Mouse (Mus musculus): Measurements from ENCODE around the gene Ccdc142. TPM values are rescaled to one million over a fixed set of nuclear protein-coding genes. Genes with fewer than 3 reads are reported as not detected.

Gene Ccdc142
- polyA plus RNA-seq, 1 experiment: 7.5 TPM

DNA sequence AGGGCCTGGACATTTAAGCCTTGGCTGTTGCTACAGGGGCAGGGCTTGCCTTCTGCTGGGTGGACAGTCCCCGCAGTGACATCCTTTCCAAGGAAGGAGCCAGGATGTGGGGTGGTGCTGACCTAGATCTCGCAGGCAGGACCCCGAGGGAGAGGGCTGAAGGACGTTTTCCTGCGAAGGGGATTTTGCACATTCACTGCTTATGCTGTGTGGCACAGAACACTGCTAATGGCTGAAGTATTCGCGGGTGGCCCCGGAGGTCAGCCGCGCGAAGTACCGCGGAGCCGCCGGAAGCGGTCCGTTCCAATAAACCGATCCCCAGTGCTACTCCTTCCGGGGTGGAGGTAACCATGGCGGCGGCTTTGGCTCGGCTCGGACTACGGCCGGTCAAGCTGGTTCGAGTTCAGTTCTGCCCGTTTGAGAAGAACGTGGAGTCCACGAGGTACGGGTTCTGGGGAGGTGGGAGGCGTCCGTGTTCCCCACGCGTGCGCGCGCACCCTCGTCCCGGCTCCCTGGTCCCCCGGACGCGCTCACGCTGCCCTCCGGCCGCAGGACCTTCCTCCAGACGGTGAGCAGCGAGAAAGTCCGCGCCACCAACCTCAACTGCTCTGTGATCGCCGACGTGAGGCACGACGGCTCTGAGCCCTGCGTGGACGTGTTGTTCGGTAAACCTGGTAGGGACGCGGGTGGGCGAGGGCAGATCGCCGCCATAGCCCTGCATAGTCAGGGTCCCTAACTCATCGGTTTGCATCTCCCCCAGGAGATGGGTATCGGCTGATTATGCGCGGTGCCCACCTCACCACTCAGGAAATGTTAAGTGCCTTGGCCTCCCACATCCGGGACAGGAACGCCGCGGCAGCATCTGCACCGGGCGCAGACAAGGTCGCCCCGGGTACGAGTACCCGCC, 7.6 kb downstream of the Ccdc142 start, which contains the start of gene Mrpl53:
Gene Mrpl53, plus strand, starts transcription at position 279 of the 907 bp plus-strand sequence.
- Histone ChIP-seq H3K27ac (ENCODE audit: insufficient read depth, low read depth, low read length) (peak within 1 kb of the TSS; percentile 86), H3K4me1 (ENCODE audit: control insufficient read depth, insufficient read depth, insufficient read length, low read length) (peaks cover 7% of the 10 kb centered on the region), H3K36me3 (ENCODE audit: control insufficient read depth, insufficient read depth, low read length) (peaks cover 6% of the 10 kb centered on the region; the same call in 1 of the 2 replicates), H3K27me3 (ENCODE audit: control insufficient read depth, insufficient read depth, low read length) (no peaks in the 10 kb centered on the region), H3K4me3 (ENCODE audit: low read depth, low read length) (peak within 1 kb of the TSS; percentile 99)
- peak; percentile 86 for TF ChIP-seq POLR2A (IDR thresholded peaks at IDR 0.05; ENCODE audit: low read depth, low read length)
- no peak for TF ChIP-seq CTCF (IDR thresholded peaks at IDR 0.05; ENCODE audit: extremely low read depth, insufficient read length, insufficient replicate concordance, low read depth, low read length)
- WGBS: under 1% methylated on average over 76 of the region's 76 CpGs

DNA sequence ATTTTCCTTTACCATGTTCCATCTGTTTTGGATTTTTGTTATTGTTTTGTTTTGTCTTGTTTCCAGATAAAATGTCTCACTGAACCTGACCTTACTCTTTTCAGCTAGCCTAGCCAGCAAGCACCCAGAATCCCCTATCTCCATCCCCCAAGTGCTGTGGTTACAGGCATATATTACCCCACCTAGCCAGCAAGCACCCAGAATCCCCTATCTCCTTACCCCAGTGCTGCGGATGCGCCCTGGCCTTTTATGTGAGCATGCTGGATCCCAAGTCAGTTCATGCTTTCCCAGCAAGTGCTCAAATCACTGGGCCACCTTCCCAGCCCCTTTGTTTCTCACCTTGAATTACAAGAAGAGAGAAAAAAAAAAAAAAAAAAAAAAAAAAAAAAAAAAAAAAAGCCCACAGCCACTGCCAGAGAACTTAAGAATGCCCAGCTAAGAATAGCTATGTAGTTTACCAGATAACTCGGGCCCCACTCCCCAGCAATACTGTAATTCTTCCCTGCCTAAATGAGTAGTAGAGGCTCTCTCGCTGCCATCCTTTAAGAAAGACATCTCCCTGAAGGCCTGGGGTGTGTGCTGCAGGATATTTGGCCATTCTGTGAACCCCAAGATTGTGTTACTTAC, 10.2 kb downstream of the Ccdc142 start:
- Histone ChIP-seq H3K4me3 (ENCODE audit: low read depth, low read length) (no peak overlapping the region), H3K27me3 (ENCODE audit: control insufficient read depth, insufficient read depth, low read length) (no peaks in the 10 kb centered on the region), H3K36me3 (ENCODE audit: control insufficient read depth, insufficient read depth, low read length) (peaks cover 4% of the 10 kb centered on the region; the same call in 1 of the 2 replicates), H3K4me1 (ENCODE audit: control insufficient read depth, insufficient read depth, insufficient read length, low read length) (peaks cover 15% of the 10 kb centered on the region), H3K27ac (ENCODE audit: insufficient read depth, low read depth, low read length) (no peak overlapping the region)
- WGBS: 86% methylated on average over 4 of the region's 4 CpGs
- TF ChIP-seq CTCF (IDR thresholded peaks at IDR 0.05; ENCODE audit: extremely low read depth, insufficient read length, insufficient replicate concordance, low read depth, low read length) (no peak), POLR2A (IDR thresholded peaks at IDR 0.05; ENCODE audit: low read depth, low read length) (no peak)

DNA sequence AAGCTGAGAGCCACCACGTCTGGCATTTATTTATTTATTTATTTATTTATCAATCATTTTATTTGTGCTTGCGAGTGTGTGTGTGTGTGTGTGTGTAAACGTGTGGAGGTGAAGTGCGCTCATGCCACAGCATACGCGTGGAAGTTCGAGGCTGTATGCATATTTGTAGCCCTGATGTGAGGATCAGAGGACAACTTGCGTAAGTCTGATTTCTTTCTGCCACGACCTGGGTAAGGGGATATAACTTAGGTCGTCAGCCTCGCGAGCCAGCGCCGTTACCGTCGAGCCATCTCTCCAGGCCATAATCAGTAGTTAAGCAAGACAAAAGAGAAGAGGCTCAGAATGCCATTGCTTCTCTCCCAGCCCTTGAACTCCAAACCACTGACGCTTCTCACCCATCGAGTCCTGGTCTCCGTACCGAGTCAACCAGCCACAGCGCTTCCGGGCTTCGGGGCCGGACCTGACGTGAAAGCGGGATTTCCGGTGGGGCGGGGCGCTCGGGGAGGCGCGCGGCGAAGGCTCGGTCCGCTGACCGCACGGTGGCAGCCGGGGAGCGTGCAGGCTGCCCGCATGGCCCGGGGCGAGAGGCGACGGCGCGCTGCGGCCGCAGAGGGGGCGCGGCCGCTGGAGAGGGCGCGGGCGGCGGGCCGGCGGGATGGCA, 13.7 kb downstream of the Ccdc142 start, which contains the start of gene Mogs:
Gene Mogs, plus strand, starts transcription at position 486 of the 661 bp plus-strand sequence.
- Histone ChIP-seq H3K4me1 (ENCODE audit: control insufficient read depth, insufficient read depth, insufficient read length, low read length) (peaks cover 14% of the 10 kb centered on the region), H3K36me3 (ENCODE audit: control insufficient read depth, insufficient read depth, low read length) (peaks cover 7% of the 10 kb centered on the region), H3K4me3 (ENCODE audit: low read depth, low read length) (peak within 1 kb of the TSS; percentile 75), H3K27me3 (ENCODE audit: control insufficient read depth, insufficient read depth, low read length) (no peaks in the 10 kb centered on the region), H3K27ac (ENCODE audit: insufficient read depth, low read depth, low read length) (peak within 1 kb of the TSS; percentile 96)
- WGBS: 1% methylated on average over 54 of the region's 58 CpGs
- TF ChIP-seq CTCF (IDR thresholded peaks at IDR 0.05; ENCODE audit: extremely low read depth, insufficient read length, insufficient replicate concordance, low read depth, low read length): 0 out of 2 replicates have a peak, but pooled peaks have one; percentile 32
- peak; percentile 95 for TF ChIP-seq POLR2A (IDR thresholded peaks at IDR 0.05; ENCODE audit: low read depth, low read length)

DNA sequence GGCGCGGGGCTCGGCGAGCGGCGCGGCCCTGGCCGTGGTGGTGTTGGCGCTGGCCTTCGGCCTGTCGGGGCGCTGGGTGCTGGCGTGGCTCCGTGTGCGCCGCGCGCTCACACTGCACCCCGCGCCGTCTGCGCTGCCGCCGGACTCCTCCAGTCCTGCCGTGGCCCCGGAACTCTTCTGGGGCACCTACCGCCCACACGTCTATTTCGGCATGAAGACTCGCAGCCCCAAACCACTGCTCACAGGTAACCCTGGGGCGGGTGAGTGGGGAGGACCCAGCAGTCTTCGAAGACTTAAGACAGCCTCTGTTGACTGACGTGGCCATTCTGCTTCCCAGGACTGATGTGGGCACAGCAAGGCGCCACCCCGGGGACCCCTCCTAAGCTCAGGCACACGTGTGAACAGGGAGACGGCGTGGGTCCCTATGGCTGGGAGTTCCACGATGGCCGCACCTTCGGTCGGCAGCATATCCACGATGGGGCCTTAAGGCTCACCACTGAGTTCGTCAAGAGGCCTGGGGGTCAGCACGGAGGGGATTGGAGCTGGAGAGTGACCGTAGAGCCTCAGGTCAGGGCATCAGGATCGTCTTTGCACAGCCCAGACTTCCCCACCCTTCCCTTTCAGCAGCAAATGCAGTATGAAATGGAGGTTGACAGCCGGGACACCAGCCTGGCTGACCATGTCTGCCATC, 14.4 kb downstream of the Ccdc142 start:
- peaks cover 17% of the 10 kb centered on the region for H3K4me1 ChIP-seq (ENCODE audit: control insufficient read depth, insufficient read depth, insufficient read length, low read length)
- H3K27me3 ChIP-seq (ENCODE audit: control insufficient read depth, insufficient read depth, low read length): no peaks in the 10 kb centered on the region
- H3K27ac ChIP-seq (ENCODE audit: insufficient read depth, low read depth, low read length): peak overlapping the region; percentile 30; the same call in 1 of the 2 replicates
- TF ChIP-seq POLR2A (IDR thresholded peaks at IDR 0.05; ENCODE audit: low read depth, low read length) (no peak), CTCF (IDR thresholded peaks at IDR 0.05; ENCODE audit: extremely low read depth, insufficient read length, insufficient replicate concordance, low read depth, low read length) (no peak)
- under 1% methylated on average over 40 of the region's 48 CpGs for WGBS
- peak overlapping the region; percentile 75 for H3K4me3 ChIP-seq (ENCODE audit: low read depth, low read length)
- H3K36me3 ChIP-seq (ENCODE audit: control insufficient read depth, insufficient read depth, low read length): peaks cover 6% of the 10 kb centered on the region

DNA sequence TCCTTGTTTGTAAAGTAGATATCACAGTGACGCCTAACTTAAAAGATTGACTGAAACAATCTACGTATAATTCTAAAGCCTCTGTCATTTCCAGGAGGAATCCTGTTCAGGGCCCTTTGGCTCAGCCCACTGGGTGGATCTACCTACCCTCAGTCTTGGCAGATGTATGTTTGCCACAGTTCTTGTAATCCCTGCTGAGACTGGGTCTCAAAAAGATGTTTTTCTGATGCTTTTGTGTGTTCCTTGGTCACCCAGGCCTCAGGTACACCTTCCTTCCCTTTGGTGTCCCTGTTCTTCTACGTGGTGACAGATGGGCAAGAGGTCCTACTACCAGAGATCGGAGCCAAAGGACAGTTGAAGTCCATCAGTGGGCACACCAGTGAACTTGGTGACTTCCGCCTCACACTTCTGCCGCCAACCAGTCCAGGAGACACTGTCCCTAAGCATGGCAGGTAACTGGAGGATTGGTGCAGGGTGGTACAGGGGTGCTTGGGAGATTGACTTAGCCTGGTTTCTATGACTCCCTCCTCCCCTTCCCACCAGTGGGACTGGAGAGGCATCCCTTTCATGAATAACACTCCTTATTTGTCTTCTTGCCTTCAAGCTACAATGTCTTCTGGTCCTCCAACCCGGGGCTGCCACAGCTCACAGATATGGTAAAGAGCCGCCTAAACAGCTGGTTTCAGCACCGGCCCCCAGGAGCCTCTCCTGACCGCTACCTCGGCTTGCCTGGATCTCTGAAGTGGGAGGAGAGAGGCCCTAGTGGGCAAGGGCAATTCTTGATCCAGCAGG, 15.2 kb downstream of the Ccdc142 start:
- WGBS: 62% methylated on average over 11 of the region's 11 CpGs
- peak overlapping the region; percentile 75 for H3K4me3 ChIP-seq (ENCODE audit: low read depth, low read length)
- no peak for TF ChIP-seq CTCF (IDR thresholded peaks at IDR 0.05; ENCODE audit: extremely low read depth, insufficient read length, insufficient replicate concordance, low read depth, low read length)
- TF ChIP-seq POLR2A (IDR thresholded peaks at IDR 0.05; ENCODE audit: low read depth, low read length): no peak
- peaks cover 17% of the 10 kb centered on the region for H3K4me1 ChIP-seq (ENCODE audit: control insufficient read depth, insufficient read depth, insufficient read length, low read length)
- H3K27ac ChIP-seq (ENCODE audit: insufficient read depth, low read depth, low read length): no peak overlapping the region
- H3K36me3 ChIP-seq (ENCODE audit: control insufficient read depth, insufficient read depth, low read length): peaks cover 6% of the 10 kb centered on the region
- no peaks in the 10 kb centered on the region for H3K27me3 ChIP-seq (ENCODE audit: control insufficient read depth, insufficient read depth, low read length)

DNA sequence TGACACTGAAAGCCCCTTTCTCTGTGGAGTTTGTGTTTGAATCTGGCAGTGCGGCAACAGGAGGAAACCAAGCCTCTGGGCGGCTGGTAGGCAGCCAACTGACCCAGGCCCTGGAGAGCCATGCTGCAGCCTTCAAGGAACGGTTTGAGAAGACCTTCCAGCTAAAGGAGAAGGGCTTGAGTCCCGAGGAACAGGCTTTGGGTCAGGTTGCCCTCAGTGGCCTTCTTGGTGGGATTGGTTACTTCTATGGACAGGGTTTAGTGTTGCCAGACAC, 15.7 kb downstream of the Ccdc142 start:
- H3K4me3 ChIP-seq (ENCODE audit: low read depth, low read length): peak overlapping the region; percentile 21; the same call in 1 of the 2 replicates
- peaks cover 6% of the 10 kb centered on the region for H3K36me3 ChIP-seq (ENCODE audit: control insufficient read depth, insufficient read depth, low read length)
- no peak overlapping the region for H3K27ac ChIP-seq (ENCODE audit: insufficient read depth, low read depth, low read length)
- H3K4me1 ChIP-seq (ENCODE audit: control insufficient read depth, insufficient read depth, insufficient read length, low read length): peaks cover 18% of the 10 kb centered on the region
- TF ChIP-seq CTCF (IDR thresholded peaks at IDR 0.05; ENCODE audit: extremely low read depth, insufficient read length, insufficient replicate concordance, low read depth, low read length) (no peak), POLR2A (IDR thresholded peaks at IDR 0.05; ENCODE audit: low read depth, low read length) (no peak; the same call in 1 of the 2 replicates)
- no peaks in the 10 kb centered on the region for H3K27me3 ChIP-seq (ENCODE audit: control insufficient read depth, insufficient read depth, low read length)
- WGBS: 83% methylated on average over 4 of the region's 4 CpGs

Data from small intestine, adult 2 months (tissue).